Mouse (Mus musculus) small intestine, adult 2 months (tissue): ENCODE data around the gene Dusp16.

Source experiments
- CTCF ChIP-seq: fragments of 200-500 bp; IDR thresholded peaks from 2 replicates; pipeline ENCODE4 v1.5.1; 2012; ENCODE audit warnings: low read depth, mild to moderate bottlenecking, control low read depth, inconsistent platforms, low read length, moderate library complexity, mixed read lengths; ENCODE audit not compliant: insufficient replicate concordance, insufficient read length; ENCODE audit errors: extremely low read depth
- POLR2A ChIP-seq: fragments of 200-500 bp; IDR thresholded peaks from 2 replicates; pipeline ENCODE4 v1.6.1; 2012; ENCODE audit warnings: low read depth, mild to moderate bottlenecking, control low read depth, inconsistent platforms, low read length, moderate library complexity

DNA sequence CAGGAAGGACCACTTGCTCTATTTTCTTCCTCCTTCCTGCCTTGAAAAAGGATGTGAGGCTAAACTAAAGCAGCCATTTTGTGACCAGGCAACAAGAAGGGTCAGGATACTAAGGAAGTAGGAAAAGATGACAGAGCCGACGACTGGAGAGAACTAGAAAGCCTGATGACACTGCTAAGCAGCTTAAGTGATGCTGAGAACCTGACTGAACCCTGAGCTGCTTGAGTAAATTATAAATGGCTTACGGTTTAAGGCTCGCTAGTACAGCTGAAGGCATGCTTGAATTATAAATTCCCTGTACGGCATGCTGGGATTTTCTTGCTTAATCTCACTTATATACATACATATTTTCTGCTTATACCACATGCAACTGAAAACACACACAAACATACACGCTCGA lies 9.5 kb downstream of the Dusp16 start:
- TF ChIP-seq CTCF (no peak), POLR2A (no peak)
